In the genomic region with DNA sequence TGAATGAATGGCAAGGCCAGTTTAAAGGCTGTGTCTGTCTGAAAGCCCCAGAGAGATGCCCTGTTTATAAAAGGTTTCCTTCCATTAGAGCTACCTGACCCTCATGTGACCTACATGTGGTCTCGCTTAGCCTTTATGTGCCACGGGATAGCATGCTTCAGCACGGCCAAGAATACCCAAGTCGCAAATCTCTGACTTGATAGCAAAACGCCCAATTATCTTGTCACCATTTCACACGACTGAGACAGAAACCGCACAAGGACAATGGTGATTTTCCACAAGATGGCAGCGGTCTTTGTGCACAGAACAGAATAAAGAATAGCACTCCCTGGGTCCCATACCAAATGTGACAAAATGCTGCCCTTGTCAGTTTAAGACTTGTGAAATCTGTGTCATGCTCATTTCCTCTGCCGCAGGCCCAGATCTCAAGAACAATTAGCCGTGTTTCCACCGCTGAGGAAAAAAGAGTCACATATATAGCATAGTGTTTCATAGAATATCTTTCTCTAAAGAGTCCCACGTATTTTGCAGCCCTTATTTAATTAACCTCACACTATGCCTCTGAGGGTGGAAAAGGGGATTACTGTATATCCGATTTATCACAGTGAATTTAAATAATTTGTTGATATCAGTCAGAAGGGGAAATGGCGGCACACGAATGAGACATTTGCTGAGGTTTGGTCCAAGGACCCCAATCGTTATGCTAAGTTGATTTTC, we compare ENCODE assay signal across 14 mouse cellular contexts.
A peak's percentile ranks its signal among the peaks of the same experiment; 100 is the strongest.
DNase-seq lines count a peak whose midpoint lies in the region; ATAC-seq and TF ChIP-seq lines count a peak whose summit lies in the region.
"Had no signal": no experiment of that assay in that cellular context is flagged by ENCODE, and none has a peak within 500 bp of the region (broad histone marks: within the 10 kb centered on the region; RNA-seq: fewer than 3 reads in every experiment).

No protein-coding gene starts in this region.

- no peaks in the 10 kb centered on the region for H3K27me3 ChIP-seq in forebrain, embryonic 12.5 days
- no peaks in the 10 kb centered on the region; the same call in 1 of the 2 replicates for H3K27me3 ChIP-seq in hindbrain, embryonic 16.5 days (replicated peaks; ENCODE audit: control insufficient read depth, insufficient read depth, low read length)
- H3K27me3 ChIP-seq in midbrain, embryonic 16.5 days (ENCODE audit: control insufficient read depth, insufficient read depth, low read depth, low read length): no peaks in the 10 kb centered on the region; the same call in 1 of the 2 replicates
- H3K27me3 ChIP-seq: neural tube, embryonic 13.5 days had no signal

- H3K4me3 ChIP-seq in forebrain, embryonic 12.5 days (replicated peaks): no peak overlapping the region
- H3K4me3 ChIP-seq in hindbrain, embryonic 16.5 days (ENCODE audit: low read length): no peak overlapping the region
- H3K4me3 ChIP-seq in midbrain, embryonic 16.5 days (ENCODE audit: low read depth, low read length): no peak overlapping the region
- H3K4me3 ChIP-seq: neural tube, embryonic 13.5 days had no signal

- 38% methylated on average over 16 of the region's 16 CpGs for WGBS in forebrain, embryonic 12.5 days
- WGBS in hindbrain, embryonic 16.5 days: 27% methylated on average over 16 of the region's 16 CpGs
- WGBS in midbrain, embryonic 16.5 days: 29% methylated on average over 16 of the region's 16 CpGs

- H3K9ac ChIP-seq in forebrain, embryonic 12.5 days: no peak overlapping the region
- no peak overlapping the region for H3K9ac ChIP-seq in hindbrain, embryonic 16.5 days (ENCODE audit: low read depth, low read length)
- no peak overlapping the region for H3K9ac ChIP-seq in midbrain, embryonic 16.5 days (ENCODE audit: low read depth, low read length)
- H3K9ac ChIP-seq: liver, embryonic 14.5 days; neural tube, embryonic 13.5 days had no signal

- no peak for TF ChIP-seq POLR2A in brain, embryonic 14.5 days (IDR thresholded peaks at IDR 0.05; ENCODE audit: borderline replicate concordance, extremely low read depth, insufficient read depth, insufficient read length, poor library complexity, severe bottlenecking)

- peak; percentile 86 for DNase-seq in brain, embryonic 14.5 days (ENCODE audit: low read depth)
- DNase-seq in thymus, postnatal 0 days (ENCODE audit: low spot score): no peak
- DNase-seq in ovary, postnatal 36 days (ENCODE audit: low spot score): no peak
- DNase-seq in heart, adult 11 months: no peak
- DNase-seq in adrenal gland, postnatal 10 days: no peak
- DNase-seq: gastrocnemius, postnatal 10 days; kidney, postnatal 4 days had no signal

- H3K9me3 ChIP-seq in forebrain, embryonic 12.5 days: no peaks in the 10 kb centered on the region
- no peaks in the 10 kb centered on the region for H3K9me3 ChIP-seq in hindbrain, embryonic 16.5 days (ENCODE audit: control insufficient read depth, low read length)
- H3K9me3 ChIP-seq in midbrain, embryonic 16.5 days (replicated peaks; ENCODE audit: control insufficient read depth, low read length, poor library complexity, severe bottlenecking): no peaks in the 10 kb centered on the region
- H3K9me3 ChIP-seq: neural tube, embryonic 13.5 days had no signal

- no peak overlapping the region for H3K27ac ChIP-seq in forebrain, embryonic 12.5 days
- no peak overlapping the region for H3K27ac ChIP-seq in hindbrain, embryonic 16.5 days (ENCODE audit: low read depth, low read length)
- H3K27ac ChIP-seq in midbrain, embryonic 16.5 days (ENCODE audit: low read length): 0 out of 2 replicates have a peak overlapping the region, but pooled peaks have one; percentile 34
- H3K27ac ChIP-seq: liver, embryonic 14.5 days; macrophage; neural tube, embryonic 13.5 days had no signal

- 0 out of 2 replicates have a peak, but pooled peaks cover 5% of the 10 kb centered on the region for H3K4me1 ChIP-seq in forebrain, embryonic 12.5 days
- no peaks in the 10 kb centered on the region; the same call in 1 of the 2 replicates for H3K4me1 ChIP-seq in hindbrain, embryonic 16.5 days (ENCODE audit: control insufficient read depth, insufficient read depth, low read depth, low read length)
- peaks cover 6% of the 10 kb centered on the region for H3K4me1 ChIP-seq in midbrain, embryonic 16.5 days (ENCODE audit: control insufficient read depth, insufficient read depth, low read length)

- no peak overlapping the region for H3K4me2 ChIP-seq in forebrain, embryonic 12.5 days
- no peak overlapping the region for H3K4me2 ChIP-seq in hindbrain, embryonic 16.5 days (ENCODE audit: low read length)
- peak overlapping the region; percentile 8; the same call in 1 of the 2 replicates for H3K4me2 ChIP-seq in midbrain, embryonic 16.5 days (ENCODE audit: low read length)
- H3K4me2 ChIP-seq: neural tube, embryonic 13.5 days had no signal

- no peaks in the 10 kb centered on the region for H3K36me3 ChIP-seq in forebrain, embryonic 12.5 days (replicated peaks)
- no peaks in the 10 kb centered on the region for H3K36me3 ChIP-seq in hindbrain, embryonic 16.5 days (ENCODE audit: control insufficient read depth, insufficient read depth, low read length)
- H3K36me3 ChIP-seq in midbrain, embryonic 16.5 days (ENCODE audit: control insufficient read depth, insufficient read depth, low read length): no peaks in the 10 kb centered on the region
- H3K36me3 ChIP-seq: neural tube, embryonic 13.5 days had no signal

- ATAC-seq in forebrain, embryonic 12.5 days (ENCODE audit: low FRiP score): peak; percentile 82
- peak; percentile 48 for ATAC-seq in hindbrain, embryonic 16.5 days
- ATAC-seq in midbrain, embryonic 16.5 days: peak; percentile 67; the same call in 1 of the 2 replicates
- ATAC-seq: CD4-positive, CD25-positive, alpha-beta regulatory T cell, adult 4 months had no signal

- no peak for TF ChIP-seq CTCF in brain, embryonic 14.5 days (IDR thresholded peaks at IDR 0.05; ENCODE audit: borderline replicate concordance, extremely low read depth, insufficient read depth, insufficient read length)
